Mouse (Mus musculus) midbrain, embryonic 15.5 days (tissue): ENCODE measurements around the gene Ube2ql1. TPM values are rescaled to one million over a fixed set of nuclear protein-coding genes. Genes with fewer than 3 reads are reported as not detected.
A peak's percentile ranks its signal among the peaks of the same experiment; 100 is the strongest.

Experiments
- ATAC-seq: fragments of 200-750 bp; cut with Nextera tagmentation; replicated peaks from 2 replicates; pipeline ENCODE4 v1.8.0; 2017; ENCODE audit warnings: moderate TSS enrichment
- H3K27ac ChIP-seq: fragments of 300-500 bp; sonication (generic); 2 replicates; pipeline ENCODE4 v1.5.1; 2015; ENCODE audit warnings: mild to moderate bottlenecking, inconsistent platforms
- H3K27me3 ChIP-seq: fragments of 300-500 bp; sonication (generic); replicated peaks from 2 replicates; pipeline ENCODE4 v1.6.1; 2015; ENCODE audit warnings: inconsistent platforms
- H3K36me3 ChIP-seq: fragments of 300-500 bp; sonication (generic); replicated peaks from 2 replicates; pipeline ENCODE4 v1.6.1; 2015; ENCODE audit warnings: inconsistent platforms
- H3K4me1 ChIP-seq: fragments of 300-500 bp; sonication (generic); 2 replicates; pipeline ENCODE4 v1.6.1; 2015; ENCODE audit warnings: inconsistent platforms
- H3K4me2 ChIP-seq: fragments of 300-500 bp; sonication (generic); 2 replicates; pipeline ENCODE4 v1.6.1; 2015; ENCODE audit warnings: inconsistent platforms, mild to moderate bottlenecking, moderate library complexity
- H3K4me3 ChIP-seq: fragments of 300-500 bp; sonication (generic); 2 replicates; pipeline ENCODE4 v1.5.1; 2015; ENCODE audit warnings: mild to moderate bottlenecking, inconsistent platforms
- H3K9ac ChIP-seq: fragments of 300-500 bp; sonication (generic); 2 replicates; pipeline ENCODE4 v1.6.1; 2015; ENCODE audit warnings: mild to moderate bottlenecking, inconsistent platforms
- H3K9me3 ChIP-seq: fragments of 300-500 bp; sonication (generic); 2 replicates; pipeline ENCODE4 v1.6.1; 2016; ENCODE audit warnings: inconsistent platforms
- WGBS: fragments of 180-500 bp; shearing (Covaris S2); methylation state at CpG from one replicate; pipeline ENCODE4 v1.1.7; 2015; ENCODE audit warnings: mixed read lengths; 5-methylcytosine and 5-hydroxymethylcytosine counted together
- polyA plus RNA-seq: library from polyadenylated mRNA; unstranded; fragments of >200 nt; fragmentation: Nextera tagmentation; extraction: Ambion mirVana; gene quantifications from 2 replicates; pipeline ENCODE4 v1.2.1, GENCODE M21; 2015

Ube2ql1 gene
- polyA plus RNA-seq, 1 experiment from 2014 or later, result 25.1 TPM

GRCm38 (mm10) chr13:69703505-69703904 is 36.2 kb downstream of the Ube2ql1 start:
- H3K36me3 ChIP-seq, result 0 out of 2 replicates have a peak, but pooled peaks cover 3% of the 10 kb centered on the region
- H3K4me2 ChIP-seq, result no peak overlapping the region
- H3K4me3 ChIP-seq, result no peak overlapping the region
- WGBS, result 27% methylated on average over 11 of the region's 11 CpGs
- H3K27ac ChIP-seq, result no peak overlapping the region
- no peak overlapping the region for H3K9ac ChIP-seq
- H3K9me3 ChIP-seq, result no peaks in the 10 kb centered on the region
- no peaks in the 10 kb centered on the region for H3K27me3 ChIP-seq
- ATAC-seq, result no peak
- H3K4me1 ChIP-seq, result no peaks in the 10 kb centered on the region

- 76% methylated on average over 4 of the region's 4 CpGs for WGBS
Observed at GRCm38 (mm10) chr13:69701397-69701796, 38.3 kb downstream of the Ube2ql1 start.

GRCm38 (mm10) chr13:69700827-69701226 is 38.9 kb downstream of the Ube2ql1 start:
- no peak overlapping the region for H3K9ac ChIP-seq
- no peak overlapping the region for H3K27ac ChIP-seq
- H3K4me2 ChIP-seq, result no peak overlapping the region
- H3K27me3 ChIP-seq, result no peaks in the 10 kb centered on the region
- no peak for ATAC-seq
- 45% methylated on average over 1 of the region's 1 CpGs for WGBS
- no peaks in the 10 kb centered on the region for H3K4me1 ChIP-seq
- H3K9me3 ChIP-seq, result no peaks in the 10 kb centered on the region
- H3K4me3 ChIP-seq, result no peak overlapping the region
- 0 out of 2 replicates have a peak, but pooled peaks cover 3% of the 10 kb centered on the region for H3K36me3 ChIP-seq

More at GRCm38 (mm10) chr13:69701397-69701796, 38.3 kb downstream of the Ube2ql1 start:
- H3K27ac ChIP-seq, result no peak overlapping the region
- H3K4me1 ChIP-seq, result no peaks in the 10 kb centered on the region
- H3K27me3 ChIP-seq, result no peaks in the 10 kb centered on the region
- H3K36me3 ChIP-seq, result 0 out of 2 replicates have a peak, but pooled peaks cover 3% of the 10 kb centered on the region
- ATAC-seq, result no peak
- no peak overlapping the region for H3K9ac ChIP-seq
- H3K9me3 ChIP-seq, result no peaks in the 10 kb centered on the region
- H3K4me2 ChIP-seq, result no peak overlapping the region
- H3K4me3 ChIP-seq, result no peak overlapping the region

GRCm38 (mm10) chr13:69696333-69696991 is 43.2 kb downstream of the Ube2ql1 start:
- WGBS, result 40% methylated on average over 13 of the region's 13 CpGs
- peak; percentile 68 for ATAC-seq
- H3K27me3 ChIP-seq, result no peaks in the 10 kb centered on the region
- H3K4me2 ChIP-seq, result no peak overlapping the region
- H3K36me3 ChIP-seq, result no peaks in the 10 kb centered on the region
- no peaks in the 10 kb centered on the region for H3K4me1 ChIP-seq
- H3K27ac ChIP-seq, result no peak overlapping the region
- H3K9me3 ChIP-seq, result no peaks in the 10 kb centered on the region
- H3K4me3 ChIP-seq, result no peak overlapping the region
- no peak overlapping the region for H3K9ac ChIP-seq

- Histone ChIP-seq H3K36me3 (no peaks in the 10 kb centered on the region), H3K4me3 (no peak overlapping the region), H3K4me1 (peaks cover 3% of the 10 kb centered on the region), H3K27me3 (no peaks in the 10 kb centered on the region), H3K27ac (no peak overlapping the region), H3K9me3 (no peaks in the 10 kb centered on the region), H3K4me2 (no peak overlapping the region), H3K9ac (no peak overlapping the region)
- ATAC-seq, result no peak
- WGBS, result 38% methylated on average over 7 of the region's 7 CpGs
Observed at GRCm38 (mm10) chr13:69691074-69691473, 48.6 kb downstream of the Ube2ql1 start.

- no peak overlapping the region for H3K9ac ChIP-seq
- H3K4me1 ChIP-seq, result peaks cover 15% of the 10 kb centered on the region
- no peaks in the 10 kb centered on the region for H3K9me3 ChIP-seq
- no peak overlapping the region for H3K27ac ChIP-seq
- ATAC-seq, result no peak
- no peaks in the 10 kb centered on the region for H3K36me3 ChIP-seq
- WGBS, result 36% methylated on average over 1 of the region's 1 CpGs
- no peak overlapping the region for H3K4me3 ChIP-seq
- no peak overlapping the region for H3K4me2 ChIP-seq
- H3K27me3 ChIP-seq, result no peaks in the 10 kb centered on the region
Observed at GRCm38 (mm10) chr13:69687023-69687422, 52.7 kb downstream of the Ube2ql1 start.

GRCm38 (mm10) chr13:69685406-69685818 is 54.3 kb downstream of the Ube2ql1 start:
- peak; percentile 55 for ATAC-seq
- WGBS, result 22% methylated on average over 5 of the region's 5 CpGs
- H3K4me2 ChIP-seq, result peak overlapping the region; percentile 26
- H3K4me1 ChIP-seq, result peaks cover 15% of the 10 kb centered on the region
- no peaks in the 10 kb centered on the region for H3K9me3 ChIP-seq
- no peak overlapping the region for H3K4me3 ChIP-seq
- H3K27me3 ChIP-seq, result no peaks in the 10 kb centered on the region
- H3K9ac ChIP-seq, result no peak overlapping the region
- H3K27ac ChIP-seq, result peak overlapping the region; percentile 37
- no peaks in the 10 kb centered on the region for H3K36me3 ChIP-seq

GRCm38 (mm10) chr13:69673921-69674618 is 65.6 kb downstream of the Ube2ql1 start:
- no peak overlapping the region for H3K27ac ChIP-seq
- no peaks in the 10 kb centered on the region for H3K36me3 ChIP-seq
- no peak overlapping the region for H3K4me2 ChIP-seq
- H3K9me3 ChIP-seq, result no peaks in the 10 kb centered on the region
- no peaks in the 10 kb centered on the region for H3K4me1 ChIP-seq
- H3K4me3 ChIP-seq, result no peak overlapping the region
- 63% methylated on average over 10 of the region's 10 CpGs for WGBS
- H3K27me3 ChIP-seq, result no peaks in the 10 kb centered on the region
- no peak overlapping the region for H3K9ac ChIP-seq
- no peak for ATAC-seq

GRCm38 (mm10) chr13:69673197-69673920 is 66.3 kb downstream of the Ube2ql1 start:
- no peak overlapping the region for H3K4me2 ChIP-seq
- ATAC-seq, result no peak
- no peaks in the 10 kb centered on the region for H3K27me3 ChIP-seq
- H3K4me1 ChIP-seq, result no peaks in the 10 kb centered on the region
- no peak overlapping the region for H3K4me3 ChIP-seq
- 83% methylated on average over 5 of the region's 5 CpGs for WGBS
- no peak overlapping the region for H3K27ac ChIP-seq
- no peaks in the 10 kb centered on the region for H3K9me3 ChIP-seq
- no peak overlapping the region for H3K9ac ChIP-seq
- H3K36me3 ChIP-seq, result no peaks in the 10 kb centered on the region

DNA sequence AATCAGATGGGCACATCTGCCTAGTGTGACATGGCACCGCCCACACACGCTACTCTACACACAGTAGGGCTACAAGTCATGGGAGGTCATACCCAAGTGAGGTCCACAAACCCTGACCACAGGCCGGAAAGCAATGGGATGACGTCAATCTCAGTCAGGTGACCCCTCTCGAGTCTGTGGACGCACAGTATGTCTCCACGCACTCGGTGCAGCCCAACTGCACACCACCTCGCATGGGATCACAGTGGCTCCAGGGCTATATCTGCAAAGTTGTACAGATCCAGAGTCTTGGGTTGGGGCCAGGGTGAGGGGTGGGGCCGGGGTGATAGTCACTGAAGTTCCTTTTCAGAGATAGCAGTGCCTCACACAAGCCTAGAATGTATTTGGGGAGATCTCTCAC is 67.1 kb downstream of the Ube2ql1 start:
- WGBS, result 92% methylated on average over 10 of the region's 10 CpGs
- H3K36me3 ChIP-seq, result no peaks in the 10 kb centered on the region
- ATAC-seq, result no peak
- H3K4me2 ChIP-seq, result no peak overlapping the region
- H3K4me1 ChIP-seq, result no peaks in the 10 kb centered on the region
- no peaks in the 10 kb centered on the region for H3K9me3 ChIP-seq
- H3K27me3 ChIP-seq, result no peaks in the 10 kb centered on the region
- H3K9ac ChIP-seq, result no peak overlapping the region
- no peak overlapping the region for H3K27ac ChIP-seq
- H3K4me3 ChIP-seq, result no peak overlapping the region

DNA sequence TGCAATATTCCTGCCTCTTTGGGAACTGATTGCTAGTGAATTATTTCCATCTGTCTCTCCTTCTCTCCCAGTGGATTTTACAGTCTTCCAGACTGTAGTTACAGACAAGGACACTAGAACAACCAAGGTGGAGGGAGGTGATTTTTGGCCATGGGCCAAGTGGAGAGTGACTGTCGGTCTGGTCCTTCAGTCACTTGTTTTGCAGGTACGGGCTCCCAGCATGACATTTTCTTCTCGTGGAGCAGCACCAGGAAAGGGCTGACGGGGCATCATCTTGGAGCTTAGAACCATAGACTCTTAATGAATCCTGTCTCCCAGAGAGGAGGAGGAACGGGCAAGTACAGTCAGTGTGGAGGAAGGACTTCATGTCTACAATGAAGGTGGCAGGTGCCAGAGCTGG is 67.6 kb downstream of the Ube2ql1 start:
- H3K4me2 ChIP-seq, result no peak overlapping the region
- H3K4me1 ChIP-seq, result no peaks in the 10 kb centered on the region
- H3K27ac ChIP-seq, result no peak overlapping the region
- H3K9me3 ChIP-seq, result no peaks in the 10 kb centered on the region
- H3K27me3 ChIP-seq, result no peaks in the 10 kb centered on the region
- no peak overlapping the region for H3K4me3 ChIP-seq
- 92% methylated on average over 5 of the region's 5 CpGs for WGBS
- H3K9ac ChIP-seq, result no peak overlapping the region
- no peak for ATAC-seq
- H3K36me3 ChIP-seq, result no peaks in the 10 kb centered on the region

DNA sequence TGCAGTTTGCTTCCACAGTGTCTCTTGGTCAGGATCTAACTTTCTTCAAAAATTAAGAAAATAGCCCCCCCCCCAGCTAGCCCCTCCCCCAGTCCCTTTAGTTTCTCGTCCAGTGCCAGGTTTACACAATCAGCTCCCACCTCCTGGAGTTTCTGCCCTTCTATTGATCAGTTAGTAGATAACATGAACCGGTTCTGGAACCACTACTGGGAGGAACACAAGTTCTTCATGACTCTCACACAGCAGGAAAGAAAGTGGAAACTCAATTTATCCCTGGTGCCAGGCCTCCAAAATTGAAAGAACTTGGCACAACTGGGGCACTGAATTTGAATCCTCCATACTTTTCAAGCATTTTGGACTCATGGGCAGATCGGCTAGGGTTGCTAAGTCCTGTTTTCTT is 85.2 kb downstream of the Ube2ql1 start:
- WGBS, result 79% methylated on average over 3 of the region's 3 CpGs
- ATAC-seq, result no peak
- H3K4me2 ChIP-seq, result no peak overlapping the region
- H3K27me3 ChIP-seq, result no peaks in the 10 kb centered on the region
- H3K9ac ChIP-seq, result no peak overlapping the region
- H3K4me3 ChIP-seq, result no peak overlapping the region
- no peak overlapping the region for H3K27ac ChIP-seq
- no peaks in the 10 kb centered on the region for H3K36me3 ChIP-seq
- no peaks in the 10 kb centered on the region for H3K4me1 ChIP-seq
- H3K9me3 ChIP-seq, result no peaks in the 10 kb centered on the region
